Mouse (Mus musculus): ENCODE results near the gene Echdc1.

DNA sequence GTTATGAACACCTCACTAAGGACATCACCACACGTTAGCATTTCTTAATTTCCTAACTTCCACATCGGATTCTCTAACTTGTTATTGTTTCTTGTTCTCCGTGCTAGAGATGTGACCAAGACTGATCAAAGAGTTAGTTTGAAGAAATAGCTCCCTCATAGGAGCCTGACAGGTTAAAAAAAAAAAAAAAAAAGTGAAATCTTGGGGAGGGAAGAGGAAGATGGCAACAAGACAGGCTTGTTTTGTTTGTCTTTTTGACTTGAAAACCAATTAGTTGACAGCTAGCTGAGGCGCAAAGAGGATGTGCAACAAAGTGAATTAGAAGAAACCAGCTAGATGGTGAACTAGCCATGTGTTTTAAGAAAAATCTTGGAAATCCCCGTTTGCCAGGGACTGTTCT lies 939 bp downstream of the Echdc1 start:
- TF ChIP-seq CTCF (IDR thresholded peaks at IDR 0.05; ENCODE audit: insufficient read depth, low read depth, low read length) (no peak), POLR2A (IDR thresholded peaks at IDR 0.05; ENCODE audit: insufficient read depth, low read depth, low read length) (no peak)

All from olfactory bulb, adult 2 months (tissue).